Mouse (Mus musculus) forebrain, embryonic 10.5 days (tissue): ENCODE data around the gene Aldh3b1. TPM values are rescaled to one million over a fixed set of nuclear protein-coding genes. Genes with fewer than 3 reads are reported as not detected.
A peak's percentile ranks its signal among the peaks of the same experiment; 100 is the strongest.

Source experiments
- DNase-seq: peaks from one replicate; pipeline ENCODE4 v3.0.0-alpha.2; 2017; ENCODE audit warnings: low spot score; ENCODE audit errors: extremely low spot score
- H3K27ac ChIP-seq: fragments of 300-500 bp; sonication (generic); 2 replicates; pipeline ENCODE4 v1.5.1; 2016; ENCODE audit warnings: mild to moderate bottlenecking
- H3K27me3 ChIP-seq: fragments of 300-500 bp; sonication (generic); 2 replicates; pipeline ENCODE4 v1.6.1; 2016; ENCODE audit warnings: mild to moderate bottlenecking; ENCODE audit not compliant: poor library complexity, severe bottlenecking
- H3K36me3 ChIP-seq: fragments of 300-500 bp; sonication (generic); replicated peaks from 2 replicates; pipeline ENCODE4 v1.6.1; 2016; ENCODE audit warnings: mild to moderate bottlenecking, moderate library complexity
- H3K4me1 ChIP-seq: fragments of 300-500 bp; sonication (generic); 2 replicates; pipeline ENCODE4 v1.6.1; 2016
- H3K4me3 ChIP-seq: fragments of 300-500 bp; sonication (generic); 2 replicates; pipeline ENCODE4 v1.5.1; 2016; ENCODE audit warnings: mild to moderate bottlenecking, moderate library complexity
- H3K9me3 ChIP-seq: fragments of 300-500 bp; sonication (generic); 2 replicates; pipeline ENCODE4 v1.6.1; 2016; ENCODE audit warnings: mild to moderate bottlenecking, moderate library complexity
- WGBS: fragments of 180-500 bp; shearing (Covaris S2); methylation state at CpG from one replicate; pipeline ENCODE4 v1.1.7; 2016; 5-methylcytosine and 5-hydroxymethylcytosine counted together
- polyA plus RNA-seq: library from polyadenylated mRNA; unstranded; fragments of >200 nt; fragmentation: Nextera tagmentation; extraction: Ambion mirVana; gene quantifications from 2 replicates; pipeline ENCODE4 v1.2.1, GENCODE M21; 2016

Gene Aldh3b1
- polyA plus RNA-seq, 1 experiment from 2014 or later, result 0.58 TPM

GRCm38 (mm10) chr19:3904363-3904675, 25.3 kb downstream of the Aldh3b1 start:
- 65% methylated on average over 10 of the region's 10 CpGs for WGBS
- peaks cover 38% of the 10 kb centered on the region for H3K36me3 ChIP-seq
- DNase-seq, result no peak
- no peak overlapping the region for H3K27ac ChIP-seq
- H3K9me3 ChIP-seq, result no peaks in the 10 kb centered on the region
- peaks cover 47% of the 10 kb centered on the region for H3K4me1 ChIP-seq
- H3K27me3 ChIP-seq, result peaks cover 14% of the 10 kb centered on the region
- H3K4me3 ChIP-seq, result no peak overlapping the region

- Histone ChIP-seq H3K36me3 (peaks cover 33% of the 10 kb centered on the region), H3K4me1 (peaks cover 47% of the 10 kb centered on the region), H3K27ac (no peak overlapping the region), H3K27me3 (peaks cover 14% of the 10 kb centered on the region), H3K9me3 (no peaks in the 10 kb centered on the region), H3K4me3 (no peak overlapping the region)
- WGBS, result 56% methylated on average over 25 of the region's 25 CpGs
- no peak for DNase-seq
Observed at GRCm38 (mm10) chr19:3903648-3904362, 25.8 kb downstream of the Aldh3b1 start.

GRCm38 (mm10) chr19:3902966-3903365, 26.6 kb downstream of the Aldh3b1 start:
- Histone ChIP-seq H3K4me3 (no peak overlapping the region), H3K27ac (no peak overlapping the region), H3K9me3 (no peaks in the 10 kb centered on the region), H3K36me3 (peaks cover 25% of the 10 kb centered on the region), H3K27me3 (peaks cover 14% of the 10 kb centered on the region), H3K4me1 (peaks cover 47% of the 10 kb centered on the region)
- 83% methylated on average over 12 of the region's 12 CpGs for WGBS
- DNase-seq, result no peak

- no peaks in the 10 kb centered on the region for H3K9me3 ChIP-seq
- no peak for DNase-seq
- 92% methylated on average over 4 of the region's 4 CpGs for WGBS
- peaks cover 32% of the 10 kb centered on the region for H3K4me1 ChIP-seq
- no peak overlapping the region for H3K4me3 ChIP-seq
- H3K27me3 ChIP-seq, result no peaks in the 10 kb centered on the region
- H3K27ac ChIP-seq, result no peak overlapping the region
- peaks cover 55% of the 10 kb centered on the region for H3K36me3 ChIP-seq
Observed at GRCm38 (mm10) chr19:3899618-3900017, 30.0 kb downstream of the Aldh3b1 start.

GRCm38 (mm10) chr19:3898952-3899351, 30.7 kb downstream of the Aldh3b1 start:
- no peak overlapping the region for H3K27ac ChIP-seq
- H3K9me3 ChIP-seq, result no peaks in the 10 kb centered on the region
- H3K36me3 ChIP-seq, result peaks cover 62% of the 10 kb centered on the region
- peaks cover 30% of the 10 kb centered on the region for H3K4me1 ChIP-seq
- 86% methylated on average over 7 of the region's 7 CpGs for WGBS
- no peaks in the 10 kb centered on the region for H3K27me3 ChIP-seq
- no peak for DNase-seq
- no peak overlapping the region for H3K4me3 ChIP-seq

- H3K4me1 ChIP-seq, result peaks cover 20% of the 10 kb centered on the region
- peaks cover 65% of the 10 kb centered on the region for H3K36me3 ChIP-seq
- 93% methylated on average over 5 of the region's 5 CpGs for WGBS
- no peak for DNase-seq
- no peaks in the 10 kb centered on the region for H3K9me3 ChIP-seq
- H3K27me3 ChIP-seq, result no peaks in the 10 kb centered on the region
- H3K27ac ChIP-seq, result no peak overlapping the region
- H3K4me3 ChIP-seq, result no peak overlapping the region
Observed at GRCm38 (mm10) chr19:3897557-3897956, 32.1 kb downstream of the Aldh3b1 start.

- DNase-seq, result no peak
- Histone ChIP-seq H3K4me3 (no peak overlapping the region), H3K9me3 (no peaks in the 10 kb centered on the region), H3K27me3 (no peaks in the 10 kb centered on the region), H3K36me3 (peaks cover 68% of the 10 kb centered on the region), H3K4me1 (peaks cover 20% of the 10 kb centered on the region), H3K27ac (peak overlapping the region; percentile 72)
- WGBS, result 95% methylated on average over 10 of the region's 10 CpGs
Observed at GRCm38 (mm10) chr19:3896208-3896607, 33.4 kb downstream of the Aldh3b1 start.

GRCm38 (mm10) chr19:3895171-3895631, 34.4 kb downstream of the Aldh3b1 start:
- Histone ChIP-seq H3K36me3 (peaks cover 78% of the 10 kb centered on the region), H3K27me3 (no peaks in the 10 kb centered on the region), H3K27ac (peak overlapping the region; percentile 72), H3K4me3 (no peak overlapping the region), H3K9me3 (no peaks in the 10 kb centered on the region), H3K4me1 (peaks cover 20% of the 10 kb centered on the region)
- DNase-seq, result no peak
- WGBS, result 44% methylated on average over 3 of the region's 3 CpGs

GRCm38 (mm10) chr19:3894294-3894693, 35.3 kb downstream of the Aldh3b1 start:
- Histone ChIP-seq H3K9me3 (no peaks in the 10 kb centered on the region), H3K36me3 (peaks cover 87% of the 10 kb centered on the region), H3K27me3 (no peaks in the 10 kb centered on the region), H3K27ac (no peak overlapping the region), H3K4me3 (no peak overlapping the region), H3K4me1 (peaks cover 20% of the 10 kb centered on the region)
- DNase-seq, result no peak
- WGBS, result 92% methylated on average over 2 of the region's 2 CpGs

- 93% methylated on average over 4 of the region's 4 CpGs for WGBS
- no peak for DNase-seq
- Histone ChIP-seq H3K27ac (no peak overlapping the region), H3K36me3 (peaks cover 93% of the 10 kb centered on the region), H3K27me3 (no peaks in the 10 kb centered on the region), H3K4me3 (no peak overlapping the region), H3K9me3 (no peaks in the 10 kb centered on the region), H3K4me1 (peaks cover 20% of the 10 kb centered on the region)
Observed at GRCm38 (mm10) chr19:3893545-3894116, 36.0 kb downstream of the Aldh3b1 start.

GRCm38 (mm10) chr19:3890181-3890580, 39.4 kb downstream of the Aldh3b1 start:
- peaks cover 96% of the 10 kb centered on the region for H3K36me3 ChIP-seq
- H3K4me1 ChIP-seq, result peaks cover 8% of the 10 kb centered on the region
- DNase-seq, result no peak
- no peaks in the 10 kb centered on the region for H3K27me3 ChIP-seq
- WGBS, result 89% methylated on average over 8 of the region's 8 CpGs
- H3K9me3 ChIP-seq, result no peaks in the 10 kb centered on the region
- H3K27ac ChIP-seq, result no peak overlapping the region
- no peak overlapping the region for H3K4me3 ChIP-seq

- Histone ChIP-seq H3K4me3 (no peak overlapping the region), H3K36me3 (peaks cover 96% of the 10 kb centered on the region), H3K27ac (no peak overlapping the region), H3K9me3 (no peaks in the 10 kb centered on the region), H3K27me3 (no peaks in the 10 kb centered on the region), H3K4me1 (no peaks in the 10 kb centered on the region)
- DNase-seq, result no peak
- WGBS, result 93% methylated on average over 5 of the region's 5 CpGs
Observed at GRCm38 (mm10) chr19:3889096-3889495, 40.5 kb downstream of the Aldh3b1 start.

- Histone ChIP-seq H3K27ac (no peak overlapping the region), H3K4me1 (no peaks in the 10 kb centered on the region), H3K9me3 (no peaks in the 10 kb centered on the region), H3K27me3 (no peaks in the 10 kb centered on the region), H3K4me3 (no peak overlapping the region), H3K36me3 (peaks cover 58% of the 10 kb centered on the region)
- DNase-seq, result no peak
- whole genome bisulfite sequencing, result 88% methylated on average over 6 of the region's 6 CpGs
Observed at GRCm38 (mm10) chr19:3884325-3884990, 45.1 kb downstream of the Aldh3b1 start.
